Mouse (Mus musculus): ENCODE results near the gene Alk.

DNA sequence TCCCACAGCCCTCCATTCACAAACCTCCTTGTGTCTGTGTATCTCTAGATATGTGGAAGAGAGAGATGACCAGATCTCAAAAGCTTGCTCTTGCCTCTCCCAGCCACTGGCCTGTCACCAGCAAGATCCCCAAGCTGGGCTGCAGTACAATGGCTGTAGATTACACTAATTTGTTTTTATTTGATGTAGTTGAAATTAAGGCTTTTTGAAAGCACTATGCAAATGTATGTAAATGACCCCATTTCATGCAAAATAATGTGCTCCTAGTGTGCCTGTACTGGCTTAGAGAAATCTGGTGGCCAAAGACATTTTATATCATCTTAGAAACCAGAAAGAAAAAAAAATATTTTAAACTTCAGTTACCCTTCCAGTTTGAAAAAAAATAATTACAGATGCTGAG lies 492.4 kb downstream of the Alk start:
- TF ChIP-seq CTCF (IDR thresholded peaks at IDR 0.05; ENCODE audit: low read depth, low read length): no peak
- no peak for TF ChIP-seq POLR2A (IDR thresholded peaks at IDR 0.05; ENCODE audit: extremely low read depth, insufficient read depth, low read length)
